Mouse (Mus musculus) T-helper 1 cell (primary cell): ENCODE results near the gene Plg.

Experiments used
- in situ Hi-C: fragments of 300-600 bp; cut with MboI, MseI; formaldehyde crosslinking; loops from one replicate; pipeline ENCODE4 v1.15.1; 2025; ENCODE audit warnings: high pct_unique_total_duplicates

The Plg gene

DNA sequence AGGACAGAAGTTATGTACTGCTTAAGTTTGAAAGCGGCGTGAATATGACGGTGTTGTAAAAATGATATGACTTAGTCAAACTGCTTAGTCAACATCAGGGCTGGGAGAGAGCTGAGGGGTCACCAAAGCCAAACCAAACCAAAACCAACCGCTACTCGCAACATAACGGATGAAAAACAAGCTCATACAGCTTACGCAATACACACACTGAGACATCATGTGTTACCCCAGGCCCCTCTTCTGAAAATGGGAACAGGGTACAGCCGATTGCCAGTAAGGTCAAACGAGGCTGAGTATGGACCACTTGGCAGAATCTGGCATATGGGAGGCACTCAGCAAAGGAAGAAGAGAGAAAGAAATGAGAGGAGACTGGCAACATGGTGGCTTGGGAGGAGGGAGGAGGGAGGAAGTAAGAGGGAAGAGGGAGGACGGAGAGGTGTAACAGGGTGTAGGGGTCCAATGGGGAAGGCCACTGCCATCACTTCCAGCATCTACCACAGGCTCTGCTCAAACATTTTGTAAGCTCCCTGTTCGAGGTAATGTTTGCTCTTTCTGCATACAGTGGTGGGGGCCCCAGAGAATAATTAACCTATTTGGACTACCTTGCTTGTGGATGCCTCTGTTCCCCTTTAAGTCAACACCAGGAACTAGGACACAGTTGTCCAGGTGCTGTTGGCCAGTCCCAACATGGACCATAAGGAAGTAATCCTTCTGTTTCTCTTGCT, at the start of gene Plg:
TSS of gene Plg (plus strand) at position 628 of the 725 bp plus-strand sequence.
- in situ Hi-C loops: no loop called here

DNA sequence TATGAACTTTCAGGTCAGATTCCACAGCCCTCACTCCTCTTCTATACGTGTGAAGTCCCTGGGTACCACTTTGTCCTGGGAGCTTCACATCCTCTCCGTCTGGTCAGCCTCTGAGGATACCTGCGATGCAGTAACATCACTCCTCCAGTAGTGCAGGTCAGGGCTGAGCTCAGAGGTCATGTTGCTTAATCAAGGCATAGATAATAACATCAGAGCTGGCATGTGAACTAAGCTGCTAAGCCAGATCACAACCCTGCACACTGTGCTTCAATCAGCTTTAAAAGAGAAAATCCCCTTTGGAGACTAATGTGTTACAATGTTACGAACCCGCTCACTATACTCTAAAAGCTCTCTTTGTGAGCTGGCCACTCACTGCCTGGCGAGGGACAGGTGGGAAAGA, 43.3 kb upstream of the Plg start:
- in situ Hi-C loops: no loop called here

DNA sequence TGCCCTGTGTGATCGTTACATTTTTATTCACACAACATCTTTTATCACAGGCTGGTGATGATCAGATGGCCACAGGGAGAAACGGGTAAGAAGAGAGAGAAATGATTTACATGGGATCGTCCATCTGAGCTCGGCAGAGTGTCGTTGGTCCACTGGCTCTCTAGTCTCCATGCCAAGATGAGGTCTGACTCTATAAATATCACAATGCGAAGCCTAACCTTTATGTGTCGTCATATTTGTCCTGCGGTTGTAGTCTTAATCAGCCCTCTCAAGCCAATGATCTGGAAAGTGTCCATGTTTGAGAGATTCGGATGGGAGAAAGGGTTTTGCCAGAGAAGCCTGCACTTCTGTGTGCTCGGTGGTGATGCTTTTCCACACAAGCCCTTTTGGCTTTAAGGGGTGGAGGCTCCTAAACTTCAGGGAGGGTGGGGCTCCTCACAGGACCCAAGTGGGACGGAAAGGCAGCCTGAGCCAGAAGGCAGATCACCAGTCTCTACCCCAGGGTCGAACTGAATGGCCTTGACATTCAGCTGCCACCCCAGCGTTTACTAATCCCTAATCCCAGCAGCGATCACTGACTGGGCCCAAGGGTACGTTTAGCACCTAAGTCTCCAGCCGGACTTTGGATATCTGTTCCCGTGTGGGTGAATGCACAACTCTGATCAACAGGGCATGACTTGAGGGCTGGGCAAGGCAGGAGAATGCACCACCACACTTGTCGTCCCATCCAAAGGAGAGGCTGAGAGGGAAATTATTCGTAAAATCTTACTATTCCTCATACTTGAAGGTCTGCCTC, 42.1 kb upstream of the Plg start:
- in situ Hi-C loops: no loop called here

DNA sequence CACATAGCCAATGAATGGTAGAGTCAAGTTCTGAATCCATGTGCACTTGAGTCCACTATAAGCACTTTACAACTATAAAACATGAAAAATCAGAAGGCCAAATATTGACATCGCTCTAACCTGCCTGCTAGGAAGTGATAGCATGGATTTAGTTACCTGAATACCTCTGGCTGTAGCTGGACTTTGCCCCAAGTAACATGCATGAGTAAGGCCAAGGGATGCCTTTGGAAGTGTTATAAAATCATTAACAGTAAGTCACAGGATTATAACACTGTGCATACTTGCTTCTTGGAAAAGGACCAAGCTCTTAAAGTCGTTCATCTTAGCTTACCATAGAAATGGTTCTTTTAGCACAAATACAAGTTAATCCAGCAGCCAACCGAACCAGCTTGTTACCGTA, 41.3 kb upstream of the Plg start:
- in situ Hi-C loops: no loop called here

DNA sequence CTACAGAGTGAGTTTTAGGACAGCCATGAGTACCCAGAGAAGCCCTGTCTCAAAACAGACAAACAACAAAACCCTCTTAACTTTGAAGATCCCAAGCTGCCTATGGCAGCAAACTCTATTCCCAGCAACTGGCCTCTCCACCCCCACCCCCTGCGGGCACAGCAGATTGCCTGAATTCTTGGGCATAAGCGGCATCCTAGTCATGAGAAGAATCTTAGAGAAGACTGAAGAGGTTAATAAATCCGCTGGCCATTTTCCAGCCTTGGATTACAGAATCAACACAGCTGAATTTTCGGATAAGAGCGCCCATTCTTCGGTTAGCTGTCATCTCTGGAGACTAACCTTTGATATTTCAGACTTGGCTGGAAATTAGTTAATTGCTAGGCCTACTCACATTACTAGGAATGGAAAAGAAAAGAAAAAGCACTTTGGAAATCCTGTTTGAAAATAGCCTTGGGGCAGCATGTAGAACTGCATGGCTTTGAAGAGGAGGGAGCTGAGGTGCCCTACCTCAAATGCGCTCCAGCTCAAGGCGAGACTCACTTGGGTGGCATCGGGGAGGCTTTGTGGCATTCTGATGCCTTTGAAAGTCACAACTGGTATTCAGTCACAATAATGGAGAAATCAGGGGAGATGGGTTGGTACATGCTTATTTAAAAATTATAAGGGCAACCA, 34.6 kb upstream of the Plg start:
- in situ Hi-C loops: no loop called here

DNA sequence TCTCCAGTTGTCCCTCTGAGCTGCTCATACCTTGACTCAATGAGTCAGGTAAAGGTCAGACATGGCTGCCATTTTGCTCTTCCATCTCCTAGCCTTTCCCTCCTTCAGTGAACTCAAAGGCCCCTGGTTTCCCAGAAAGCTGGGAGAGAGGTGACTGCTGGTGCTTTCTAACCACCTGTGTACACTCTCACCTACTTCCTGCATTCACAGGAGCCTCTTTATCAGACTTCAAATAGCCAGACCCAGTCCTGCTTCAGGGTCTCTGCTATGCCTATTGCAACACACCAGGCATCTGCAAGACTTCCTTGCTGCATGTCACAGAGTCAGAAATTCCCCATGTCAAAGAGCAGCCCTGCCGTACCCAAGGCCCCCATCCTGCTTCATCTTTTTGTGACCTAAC, 30.9 kb upstream of the Plg start:
- in situ Hi-C loops: no loop called here

DNA sequence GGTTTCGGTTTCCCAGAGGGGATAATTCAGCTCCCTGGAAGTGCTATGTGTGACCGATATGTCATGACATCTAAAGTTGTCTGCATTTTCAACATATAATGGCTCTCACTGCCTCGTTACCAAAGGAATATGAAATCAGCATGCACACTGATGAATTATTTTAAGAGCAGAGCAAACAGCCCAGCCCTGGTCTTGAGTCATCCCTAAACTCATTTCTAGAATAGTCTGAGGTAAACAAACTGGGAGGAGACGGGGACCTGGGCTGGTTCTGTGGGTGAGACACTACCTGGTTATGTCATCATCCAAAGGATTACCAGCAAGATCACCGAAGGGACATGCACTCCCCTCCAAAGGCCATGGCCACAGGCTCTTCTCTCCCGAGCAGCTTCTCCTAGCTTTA, 26.8 kb upstream of the Plg start:
- in situ Hi-C loops: no loop called here

DNA sequence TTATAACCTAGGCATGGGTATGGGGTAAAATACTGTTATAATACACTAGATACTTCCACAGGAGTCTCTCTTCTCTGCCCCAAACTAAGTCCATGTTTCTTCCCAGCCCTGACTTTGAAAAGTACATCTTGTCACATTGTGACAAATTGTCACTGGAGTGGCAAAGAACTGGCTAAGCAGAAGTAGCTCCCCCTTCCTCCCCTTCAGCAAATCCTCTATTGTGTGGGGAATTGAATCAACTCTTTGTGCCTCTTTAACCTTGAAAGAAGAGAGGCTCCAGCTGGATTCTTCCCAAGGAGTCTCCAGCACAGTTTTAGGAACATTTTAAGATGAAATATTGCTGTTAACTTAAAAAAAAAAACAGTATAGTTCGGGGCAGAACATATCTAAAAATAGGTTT, 25.6 kb upstream of the Plg start:
- in situ Hi-C loops: no loop called here

DNA sequence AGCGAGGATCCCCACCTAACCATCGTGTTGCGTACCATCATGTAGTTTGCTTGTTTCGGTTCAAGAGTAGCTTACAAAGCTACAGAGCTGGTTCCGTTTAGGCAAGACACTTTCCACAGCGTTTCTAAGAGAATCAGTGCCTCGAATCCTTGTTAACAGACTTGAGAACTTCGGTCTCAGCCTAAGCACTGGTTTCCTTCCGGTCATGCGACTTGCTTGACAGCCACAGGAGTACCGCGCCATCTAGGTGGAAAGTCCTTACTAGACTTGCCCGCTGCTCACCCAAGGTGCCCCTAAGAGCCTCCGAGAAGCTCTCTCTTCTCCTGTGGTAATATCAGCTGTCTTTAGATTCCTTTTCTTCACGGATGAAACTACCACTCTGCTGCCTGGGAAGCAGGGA, 18.5 kb upstream of the Plg start:
- in situ Hi-C loops: loop anchor here (5.0 kb wide), 1 partner anchor 48 kb away; no protein-coding TSS in a partner anchor

DNA sequence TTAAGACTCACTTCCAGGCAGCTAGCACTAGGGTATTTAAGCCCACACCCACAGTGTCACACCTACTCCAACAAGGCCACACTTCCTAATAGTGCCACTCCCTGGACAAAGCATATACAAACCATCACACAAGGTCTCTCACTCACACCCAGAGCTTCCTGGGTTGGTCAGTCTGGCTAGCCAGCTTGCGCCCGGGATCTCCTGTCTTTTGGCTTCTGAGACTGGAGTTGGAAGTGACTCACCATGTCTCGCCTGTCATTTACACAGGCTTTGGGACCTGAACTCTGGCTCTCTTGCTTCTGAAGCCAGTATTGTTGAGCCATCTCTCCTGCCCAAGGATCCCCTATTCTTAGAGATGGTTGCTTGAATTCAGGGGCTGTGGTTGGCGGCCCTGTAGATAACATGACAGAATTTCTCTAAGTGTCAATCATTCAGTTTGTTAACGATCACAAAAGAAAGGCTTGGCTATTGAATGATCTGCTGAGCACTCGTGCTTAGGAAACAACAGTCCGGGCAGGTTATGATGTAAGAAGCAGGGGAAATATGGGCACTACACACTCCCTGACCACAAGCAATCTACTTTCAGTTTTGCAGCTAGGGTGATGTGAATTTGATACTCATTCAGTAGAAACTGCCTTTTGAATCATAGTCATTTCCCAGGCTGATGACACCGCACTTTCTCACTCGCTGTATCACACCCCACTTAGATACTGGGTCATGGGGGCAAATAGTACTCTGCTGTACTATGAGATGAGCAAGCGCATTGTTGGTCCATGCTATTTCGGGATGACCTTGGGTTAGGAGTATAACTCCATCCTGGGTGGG, 14.6 kb upstream of the Plg start:
- in situ Hi-C loops: loop anchor here (5.0 kb wide), 1 partner anchor 52 kb away; no protein-coding TSS in a partner anchor

DNA sequence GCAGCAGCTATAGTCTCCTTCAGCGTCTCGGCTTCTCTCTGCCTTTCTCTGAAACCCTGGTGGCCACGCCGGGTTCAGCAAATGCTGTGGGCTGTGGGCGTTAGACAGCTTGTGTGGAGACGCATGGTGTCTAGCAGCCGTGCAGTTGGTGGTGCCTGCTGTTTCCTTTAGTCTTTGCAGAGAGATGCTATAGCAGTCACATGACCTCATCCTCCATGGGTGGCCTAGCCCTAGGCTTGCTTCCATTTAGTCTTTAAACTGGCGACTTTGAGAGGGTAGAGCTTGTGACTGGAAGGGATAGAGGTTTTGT, 14.0 kb upstream of the Plg start:
- in situ Hi-C loops: loop anchor here (5.0 kb wide), 1 partner anchor 52 kb away; no protein-coding TSS in a partner anchor

DNA sequence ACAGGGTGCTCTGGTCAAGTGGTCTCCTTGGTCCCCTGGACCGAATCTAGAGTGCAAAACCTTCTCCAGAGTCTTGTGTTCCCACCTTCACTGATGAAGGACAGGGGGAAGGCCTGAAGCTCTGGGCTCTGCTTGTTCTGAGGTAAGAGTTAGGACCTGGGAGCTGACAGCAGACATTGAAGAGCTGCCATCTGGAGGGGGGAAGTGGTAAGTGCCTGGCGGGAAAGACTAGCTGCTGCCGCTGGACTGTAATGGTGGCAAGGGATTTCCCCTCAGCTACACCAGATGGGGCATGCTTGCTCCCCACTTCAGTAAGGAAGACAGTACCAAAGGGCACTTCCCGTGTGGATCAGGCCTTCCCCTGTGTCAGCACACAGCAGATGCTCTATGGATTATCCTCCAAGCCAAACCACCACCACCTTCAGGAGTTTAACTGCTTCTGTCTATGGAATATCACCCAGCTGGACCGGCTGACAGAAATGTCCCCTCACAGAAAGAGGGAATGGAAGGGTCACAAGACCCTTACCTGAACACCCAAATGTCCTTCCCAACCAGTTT, 11.0 kb upstream of the Plg start:
- in situ Hi-C loops: no loop called here

DNA sequence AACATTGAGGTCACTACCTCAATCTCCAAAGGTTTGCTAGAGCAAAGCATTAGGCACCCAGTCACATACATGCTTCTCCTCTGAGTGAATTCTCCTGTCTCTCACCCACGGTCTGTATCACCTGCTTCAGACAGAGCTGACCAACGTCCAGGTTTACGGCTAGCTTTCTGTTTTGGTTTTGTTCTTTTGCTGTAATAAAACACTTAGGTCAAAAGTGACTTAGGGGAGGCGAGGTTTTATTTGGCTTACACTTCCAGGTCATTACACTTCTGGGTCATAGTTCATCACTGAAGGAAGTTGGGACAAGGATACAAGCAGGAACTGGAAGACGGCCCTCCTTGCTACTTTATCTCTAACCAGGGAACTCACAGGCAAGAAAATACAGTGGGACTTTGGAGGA, 9.0 kb upstream of the Plg start:
- in situ Hi-C loops: no loop called here

DNA sequence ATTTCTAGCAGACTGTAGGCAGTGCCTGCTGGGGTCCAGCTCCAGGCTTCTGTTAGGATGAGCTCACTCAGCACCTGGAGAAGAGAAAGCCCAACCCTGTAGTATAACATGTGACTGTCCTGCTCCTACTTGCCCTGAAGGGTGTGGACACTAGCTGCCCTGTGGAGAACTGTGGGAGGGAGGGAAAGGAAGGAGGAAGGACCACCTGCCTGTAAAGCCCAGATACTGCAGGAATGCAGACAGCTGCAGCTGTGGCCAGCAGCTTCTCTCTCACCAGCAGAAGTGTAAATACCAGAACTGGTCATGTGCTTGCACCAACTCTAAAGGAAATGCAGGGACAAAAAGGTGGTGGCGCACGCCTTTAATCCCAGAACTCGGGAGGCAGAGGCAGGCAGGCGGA, 8.1 kb upstream of the Plg start:
- in situ Hi-C loops: loop anchor here (5.0 kb wide), 1 partner anchor 338 kb away; no protein-coding TSS in a partner anchor

DNA sequence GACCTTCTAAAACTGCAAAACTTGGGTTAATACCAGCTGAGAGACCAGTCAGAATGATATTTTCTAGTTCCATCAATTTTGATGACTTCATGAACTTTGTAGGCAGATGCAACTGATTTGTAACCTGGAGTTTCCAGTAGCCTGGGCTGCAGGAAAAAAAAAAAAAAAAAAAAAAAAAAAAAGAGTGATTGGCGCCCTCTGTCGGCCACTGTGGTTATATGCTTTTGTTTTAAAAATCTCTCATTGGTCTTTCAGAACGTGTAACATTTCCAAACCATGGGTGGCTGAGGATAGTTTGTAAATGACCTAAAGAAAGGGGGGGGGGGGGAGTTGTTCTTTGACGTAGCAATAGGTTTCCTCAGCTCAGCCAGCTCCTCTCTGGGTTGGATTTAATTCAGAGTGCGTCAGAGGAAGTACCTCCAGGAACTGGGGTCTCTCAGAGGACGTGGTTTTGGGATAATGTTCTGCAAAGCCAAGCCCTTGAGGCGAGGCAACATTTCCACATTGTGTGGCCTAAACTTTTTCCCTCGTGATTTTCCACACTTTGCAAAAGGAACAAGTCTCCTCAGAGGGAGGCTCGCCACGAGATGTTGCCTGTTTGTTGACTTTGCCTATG, 7.0 kb upstream of the Plg start:
- in situ Hi-C loops: loop anchor here (5.0 kb wide), 1 partner anchor 339 kb away; no protein-coding TSS in a partner anchor

DNA sequence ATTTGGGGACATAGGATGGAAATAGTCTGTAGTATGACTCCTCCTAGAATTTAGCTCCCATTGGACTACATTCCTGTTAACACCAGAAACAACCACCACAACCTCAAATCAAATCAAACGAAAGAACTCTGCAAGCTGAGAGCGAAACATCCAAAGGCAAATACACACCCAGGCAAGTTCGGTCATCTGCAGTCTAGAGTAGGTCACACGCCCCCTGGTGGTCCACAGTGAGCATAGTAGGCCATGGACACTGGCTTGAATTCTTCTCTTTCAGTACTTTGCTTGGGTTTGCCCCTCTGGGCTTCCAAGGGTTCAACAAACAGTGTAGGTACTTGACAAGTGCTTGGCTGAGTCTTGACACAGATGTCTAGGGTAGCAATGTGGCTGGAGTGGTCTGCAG, 6.4 kb upstream of the Plg start:
- in situ Hi-C loops: loop anchor here (5.0 kb wide), 1 partner anchor 340 kb away; no protein-coding TSS in a partner anchor

DNA sequence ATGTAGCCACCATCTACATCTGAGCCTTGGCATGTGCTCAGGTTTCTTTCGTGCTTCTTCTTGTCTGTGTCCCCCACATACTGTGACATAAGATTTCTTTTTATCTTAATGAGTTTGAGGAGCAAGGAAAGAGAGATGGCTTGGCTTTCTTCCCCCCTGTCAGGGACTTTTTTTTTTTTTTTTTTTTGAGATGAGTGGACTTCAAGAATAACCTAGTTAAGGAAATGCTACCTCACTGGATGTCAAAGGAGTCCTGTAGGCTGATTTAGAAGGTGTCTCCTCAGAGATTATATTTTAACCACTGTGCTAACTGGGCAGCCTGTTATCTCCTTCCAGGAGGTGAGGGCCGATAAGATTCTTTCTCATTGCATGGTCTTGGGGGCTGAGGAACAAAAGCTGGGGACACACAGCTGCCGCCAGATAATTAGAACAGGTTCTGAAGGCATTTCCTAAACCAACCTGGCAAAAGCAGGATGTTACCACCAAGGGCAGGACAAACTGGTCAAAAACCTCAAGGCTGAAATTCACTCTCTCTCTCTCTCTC, 4.7 kb upstream of the Plg start:
- in situ Hi-C loops: loop anchor here (5.0 kb wide), 1 partner anchor 341 kb away; no protein-coding TSS in a partner anchor

DNA sequence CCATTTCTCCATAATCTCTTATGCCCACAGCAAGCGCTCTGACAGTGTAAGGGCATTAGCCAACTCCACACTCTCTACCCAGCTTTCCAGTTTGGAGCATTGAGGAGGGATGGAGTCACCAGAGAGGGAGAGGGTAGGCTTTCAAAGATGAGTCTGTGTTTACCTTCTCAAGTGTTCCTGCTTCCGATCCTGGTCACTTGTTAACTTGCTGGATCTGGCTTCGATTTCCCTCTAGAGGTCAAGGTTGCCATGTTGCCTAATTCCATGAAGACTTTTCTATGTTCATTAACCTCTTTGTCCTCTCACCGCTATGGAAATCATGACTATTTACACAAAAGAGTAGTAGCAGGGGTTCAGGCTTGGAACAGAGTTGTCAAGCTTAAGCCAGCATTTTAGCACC, 1.9 kb downstream of the Plg start:
- in situ Hi-C loops: no loop called here

DNA sequence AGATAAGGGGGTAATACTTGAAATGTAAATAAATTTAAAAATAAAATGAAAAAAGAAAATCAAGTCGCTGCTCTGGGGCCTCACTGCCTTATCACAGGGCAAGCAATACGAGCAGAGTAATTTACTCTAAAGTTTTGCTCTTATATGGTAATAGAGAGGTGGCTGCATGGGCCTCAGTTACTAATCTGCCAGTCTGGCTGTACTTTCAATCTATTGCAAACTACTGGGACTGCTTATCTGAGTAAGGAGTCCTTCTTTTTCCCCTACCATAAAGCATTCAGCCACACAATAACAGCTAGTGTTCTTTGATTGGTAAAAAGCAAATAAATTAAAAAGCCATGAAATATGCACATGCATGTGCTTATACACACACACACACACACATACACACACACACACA, 3.2 kb downstream of the Plg start:
- in situ Hi-C loops: no loop called here

DNA sequence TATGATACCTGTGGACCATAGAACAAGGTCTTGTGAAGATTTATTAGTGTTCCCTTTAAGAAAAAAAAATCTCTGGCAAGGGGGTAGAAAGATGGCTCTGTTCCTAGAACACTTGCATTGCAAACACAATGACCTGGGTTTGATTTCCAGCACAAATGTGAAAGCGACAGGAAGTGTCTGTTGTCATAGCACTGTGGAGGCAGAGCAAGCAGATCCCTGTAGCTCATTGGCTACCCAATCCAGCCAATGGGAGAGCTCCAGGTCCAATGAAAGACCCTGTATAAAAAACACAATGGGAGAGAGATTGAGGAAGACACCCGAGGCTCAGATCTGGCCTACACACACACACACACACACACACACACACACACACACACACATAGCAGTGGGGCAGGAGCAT, 4.1 kb downstream of the Plg start:
- in situ Hi-C loops: no loop called here
